Mouse (Mus musculus) gastrocnemius, postnatal 36 days (tissue): ENCODE measurements at regions not wholly inside any gene's neighbourhood (a gene's known extent, or its start where the extent isn't known, plus 50 kb on each side); places are given as distances from the start of the nearest gene placed in this dataset.
"Not testable (repeated sequence)": the region's sequence is repeated elsewhere in the genome, so short reads cannot be mapped to it uniquely, and the experiment has no call there.

Source experiments
- DNase-seq, 2 experiments: peaks; one replicate each; pipeline ENCODE4 v3.0.0; 2022
- intact Hi-C: fragments of 180-260 bp; cut with DNase I; formaldehyde crosslinking; loops from one replicate; pipeline ENCODE4 v1.15.1; 2025

- no peak for DNase-seq
- intact Hi-C loops, result loop anchor here (2.0 kb wide), 1 partner anchor 41 kb away; no protein-coding TSS in a partner anchor
These were observed 70.7 kb downstream of the Sult3a2 start for GRCm38 (mm10) chr10:33715701-33716250.

GRCm38 (mm10) chr10:33708656-33709055 is 77.8 kb downstream of the Sult3a2 start:
- intact Hi-C loops, DNase-seq: not testable (repeated sequence)

GRCm38 (mm10) chr10:33704245-33704644 is 79.7 kb upstream of the Clvs2 start:
- DNase-seq, intact Hi-C loops: not testable (repeated sequence)

DNA sequence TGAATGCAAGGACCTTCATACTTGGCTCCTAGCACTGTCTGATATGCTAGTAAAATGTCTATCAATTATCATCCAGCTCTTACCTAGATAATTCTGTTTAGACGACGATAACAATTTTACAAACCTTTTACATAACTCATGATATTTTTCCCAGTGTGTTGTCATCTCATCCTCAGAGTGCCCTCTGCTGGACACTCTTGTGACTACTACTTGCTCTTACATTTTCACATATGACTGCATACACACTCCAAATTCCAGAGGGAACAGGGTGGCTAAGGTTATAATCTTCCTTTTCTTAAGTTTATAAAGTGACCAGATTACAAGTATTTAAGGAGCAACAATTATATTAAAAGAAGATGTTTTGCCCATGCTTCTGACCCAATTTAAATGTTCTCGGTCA is 78.9 kb upstream of the Clvs2 start:
- DNase-seq, result no peak
- intact Hi-C loops, result no loop called here
